Mouse (Mus musculus): Measurements from ENCODE around the gene Dot1l.

GRCm38 (mm10) chr10:80710834-80711233 lies 44.2 kb upstream of the Dot1l start:
- TF ChIP-seq ZNF384 (IDR thresholded peaks at IDR 0.05; ENCODE audit: low read depth, low read length) (no peak), ZC3H11A (IDR thresholded peaks at IDR 0.05; ENCODE audit: borderline replicate concordance, low read depth, low read length) (no peak), CHD2 (IDR thresholded peaks at IDR 0.05; ENCODE audit: low read depth, low read length) (no peak)
